21 mouse cellular contexts compared by ENCODE assay signal in the genomic region with DNA sequence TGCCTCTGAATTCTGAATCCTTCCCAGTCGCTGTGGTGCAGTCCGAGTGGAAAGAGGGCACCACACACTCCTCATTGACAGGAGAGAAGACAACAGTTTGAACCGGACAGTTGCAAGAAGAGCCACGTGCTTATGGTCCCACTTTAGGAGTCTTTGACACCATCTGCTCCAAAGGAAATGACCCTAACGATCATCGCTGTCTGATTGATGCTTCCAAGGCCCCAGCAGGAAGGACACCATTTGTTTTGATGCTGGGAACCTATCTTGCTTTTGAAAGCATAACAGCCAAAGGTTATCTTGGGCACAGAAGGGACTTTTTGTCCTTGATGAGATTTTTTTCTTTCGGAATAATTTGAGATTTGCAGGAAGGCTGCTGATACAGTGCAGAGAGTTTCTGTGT. TPM values are rescaled to one million over a fixed set of nuclear protein-coding genes. Genes with fewer than 3 reads are reported as not detected.
A peak's percentile ranks its signal among the peaks of the same experiment; 100 is the strongest.
DNase-seq lines count a peak whose midpoint lies in the region; ATAC-seq and TF ChIP-seq lines count a peak whose summit lies in the region.
"Had no signal": no experiment of that assay in that cellular context is flagged by ENCODE, and none has a peak within 500 bp of the region (broad histone marks: within the 10 kb centered on the region; RNA-seq: fewer than 3 reads in every experiment).

No protein-coding gene starts in this region.

- no peaks in the 10 kb centered on the region for H3K27me3 ChIP-seq in kidney, adult 2 months (replicated peaks; ENCODE audit: control insufficient read depth, insufficient read depth, low read length)
- H3K27me3 ChIP-seq in kidney, embryonic 16.5 days (ENCODE audit: insufficient read depth, low read length) = no peaks in the 10 kb centered on the region
- no peaks in the 10 kb centered on the region for H3K27me3 ChIP-seq in kidney, postnatal 0 days (ENCODE audit: insufficient read depth, low read length)
- no peaks in the 10 kb centered on the region for H3K27me3 ChIP-seq in hindbrain, embryonic 10.5 days (ENCODE audit: insufficient read depth, poor library complexity, severe bottlenecking)
- H3K27me3 ChIP-seq: CH12.LX; forebrain, embryonic 12.5 days; hindbrain, embryonic 15.5 days; Patski had no signal

- H3K9ac ChIP-seq in kidney, embryonic 16.5 days (replicated peaks; ENCODE audit: low read length) = no peak overlapping the region
- H3K9ac ChIP-seq in kidney, postnatal 0 days (ENCODE audit: low read depth, low read length) = no peak overlapping the region
- H3K9ac ChIP-seq: embryonic facial prominence, embryonic 12.5 days; forebrain, embryonic 12.5 days; heart, embryonic 15.5 days; hindbrain, embryonic 15.5 days had no signal

- DNase-seq in adrenal gland, adult 8-10 months = peak; percentile 15
- no peak for DNase-seq in adrenal gland, postnatal 14 days
- DNase-seq in kidney, adult 2 months = peak; percentile 72
- DNase-seq in kidney, postnatal 0 days (ENCODE audit: low spot score) = peak; percentile 34
- DNase-seq in hindbrain, embryonic 10.5 days (ENCODE audit: low spot score) = no peak
- DNase-seq: cerebellum, adult 11-12 months; cerebellum, adult 9-10 months; cerebellum, postnatal 25 days; gastrocnemius, postnatal 10 days; heart, adult 2 months; heart, postnatal 14 days had no signal

- no peak for TF ChIP-seq CTCF in kidney, adult 2 months (conservative IDR thresholded peaks at IDR 0.05; ENCODE audit: insufficient read depth, insufficient read length, low read depth, low read length)
- TF ChIP-seq CTCF in kidney, postnatal 0 days (IDR thresholded peaks at IDR 0.05; ENCODE audit: low read depth) = no peak

- WGBS in kidney, adult 2 months = 61% methylated on average over 7 of the region's 7 CpGs
- 44% methylated on average over 7 of the region's 7 CpGs for WGBS in kidney, embryonic 16.5 days
- 47% methylated on average over 7 of the region's 7 CpGs for WGBS in kidney, postnatal 0 days
- WGBS in hindbrain, embryonic 10.5 days = 81% methylated on average over 7 of the region's 7 CpGs

- H3K4me2 ChIP-seq in kidney, embryonic 16.5 days (replicated peaks; ENCODE audit: low read depth, low read length) = no peak overlapping the region
- H3K4me2 ChIP-seq in kidney, postnatal 0 days (ENCODE audit: low read length) = no peak overlapping the region
- H3K4me2 ChIP-seq: embryonic facial prominence, embryonic 12.5 days; forebrain, embryonic 12.5 days; heart, embryonic 11.5 days; heart, embryonic 15.5 days; hindbrain, embryonic 15.5 days had no signal

- no peaks in the 10 kb centered on the region for H3K36me3 ChIP-seq in kidney, adult 2 months (ENCODE audit: control insufficient read depth, insufficient read depth, low read length)
- H3K36me3 ChIP-seq in kidney, embryonic 16.5 days (ENCODE audit: insufficient read depth, low read length) = no peaks in the 10 kb centered on the region
- no peaks in the 10 kb centered on the region for H3K36me3 ChIP-seq in kidney, postnatal 0 days (ENCODE audit: insufficient read depth, low read length)
- no peaks in the 10 kb centered on the region for H3K36me3 ChIP-seq in hindbrain, embryonic 10.5 days
- H3K36me3 ChIP-seq: embryonic facial prominence, embryonic 12.5 days; forebrain, embryonic 12.5 days; heart, embryonic 15.5 days; hindbrain, embryonic 15.5 days had no signal

- TF ChIP-seq POLR2A in kidney, adult 2 months (IDR thresholded peaks at IDR 0.05; ENCODE audit: low read depth, low read length) = no peak

- H3K9me3 ChIP-seq in kidney, embryonic 16.5 days (ENCODE audit: low read length) = no peaks in the 10 kb centered on the region
- no peaks in the 10 kb centered on the region for H3K9me3 ChIP-seq in kidney, postnatal 0 days (replicated peaks; ENCODE audit: low read length)
- H3K9me3 ChIP-seq in hindbrain, embryonic 10.5 days = no peaks in the 10 kb centered on the region
- H3K9me3 ChIP-seq: embryonic facial prominence, embryonic 12.5 days; forebrain, embryonic 12.5 days; heart, embryonic 15.5 days; hindbrain, embryonic 15.5 days had no signal

- no peak for ATAC-seq in kidney, embryonic 16.5 days (ENCODE audit: low FRiP score, low TSS enrichment)
- ATAC-seq in kidney, postnatal 0 days (replicated peaks; ENCODE audit: low FRiP score, low read depth) = no peak
- ATAC-seq: activated CD4-positive, CD25-positive, alpha-beta regulatory T cell, adult 4 months; forebrain, embryonic 16.5 days; Patski had no signal

- H3K27ac ChIP-seq in kidney, adult 2 months (ENCODE audit: insufficient read depth, low read depth, low read length) = peak overlapping the region; percentile 69
- H3K27ac ChIP-seq in kidney, embryonic 16.5 days (ENCODE audit: low read length) = no peak overlapping the region
- no peak overlapping the region for H3K27ac ChIP-seq in kidney, postnatal 0 days
- H3K27ac ChIP-seq in hindbrain, embryonic 10.5 days = no peak overlapping the region
- H3K27ac ChIP-seq: embryonic facial prominence, embryonic 12.5 days; forebrain, embryonic 12.5 days; heart, adult 2 months; heart, embryonic 15.5 days; hindbrain, embryonic 15.5 days had no signal

- no peaks in the 10 kb centered on the region; the same call in 1 of the 2 replicates for H3K4me1 ChIP-seq in kidney, adult 2 months (ENCODE audit: control insufficient read depth, insufficient read depth, low read length)
- H3K4me1 ChIP-seq in kidney, embryonic 16.5 days (ENCODE audit: insufficient read depth, low read length) = peaks cover 11% of the 10 kb centered on the region
- no peaks in the 10 kb centered on the region for H3K4me1 ChIP-seq in kidney, postnatal 0 days (replicated peaks; ENCODE audit: insufficient read depth, low read length)
- H3K4me1 ChIP-seq in hindbrain, embryonic 10.5 days (replicated peaks) = no peaks in the 10 kb centered on the region
- H3K4me1 ChIP-seq: forebrain, embryonic 12.5 days; heart, embryonic 15.5 days; hindbrain, embryonic 15.5 days had no signal

- H3K4me3 ChIP-seq in kidney, adult 2 months (ENCODE audit: insufficient read depth, low read depth, low read length) = no peak overlapping the region
- H3K4me3 ChIP-seq in kidney, embryonic 16.5 days (ENCODE audit: low read length) = no peak overlapping the region
- no peak overlapping the region for H3K4me3 ChIP-seq in kidney, postnatal 0 days (replicated peaks; ENCODE audit: low read depth, low read length)
- no peak overlapping the region for H3K4me3 ChIP-seq in hindbrain, embryonic 10.5 days
- H3K4me3 ChIP-seq: embryonic facial prominence, embryonic 12.5 days; forebrain, embryonic 12.5 days; heart, adult 2 months; heart, embryonic 15.5 days; hindbrain, embryonic 15.5 days had no signal

RNA-seq across cellular contexts. Expression of a gene that starts 58.9 kb away (rescaled TPM):
- 10 to 100 TPM; 44.4 to 79.1 (median 59.9) TPM for total RNA-seq in adrenal gland, adult 8-10 months (2022)
- total RNA-seq in adrenal gland, postnatal 14 days (2021) = 85.4 and 102 TPM in 2 replicates
- polyA plus RNA-seq in kidney, adult 2 months (2012; rRNA removed) = 15.1 and 18.0 TPM in 2 replicates
- 42.3 and 42.4 TPM in 2 replicates for polyA plus RNA-seq in kidney, embryonic 16.5 days (2015; fragmentation: Nextera tagmentation; extraction: Ambion mirVana)
- polyA plus RNA-seq in kidney, postnatal 0 days (2015; fragmentation: Nextera tagmentation; extraction: Ambion mirVana) = 28.2 and 30.7 TPM in 2 replicates
- polyA plus RNA-seq in hindbrain, embryonic 10.5 days (2016; fragmentation: Nextera tagmentation; extraction: Ambion mirVana) = 31.5 and 38.7 TPM in 2 replicates

Comparison
In these comparisons a context has a peak if more than half of its experiments do, and no peak if none do; other contexts are left out.
1. DNase-seq: peak in adrenal gland, adult 8-10 months (single experiment), kidney, adult 2 months (single experiment) and kidney, postnatal 0 days (single experiment); none in adrenal gland, postnatal 14 days (single experiment) and hindbrain, embryonic 10.5 days (single experiment).